Mouse (Mus musculus) spleen, postnatal 14 days (tissue): Measurements from ENCODE around the gene Zdhhc11.

Experiments
- DNase-seq, 2 experiments: peaks; one replicate each; pipeline ENCODE4 v3.0.0; 2021 to 2022; ENCODE audit warnings: low spot score in 2 of 2

Zdhhc11 gene

GRCm38 (mm10) chr13:73963551-73963950, at the start of gene Zdhhc11:
Gene Zdhhc11 (plus strand): TSS chr13:73963851.
- no peak for DNase-seq

- no peak for DNase-seq
These were observed 31.4 kb upstream of the Zdhhc11 start for GRCm38 (mm10) chr13:73932201-73932600.

GRCm38 (mm10) chr13:73936938-73937320, 26.7 kb upstream of the Zdhhc11 start:
- no peak for DNase-seq

- DNase-seq, result peak; percentile 89 to 93
These were observed 26.1 kb upstream of the Zdhhc11 start, which contains the start of the genes Trip13 and Brd9 for GRCm38 (mm10) chr13:73937321-73938176. Gene Trip13 (minus strand): TSS chr13:73937784. Gene Brd9 (plus strand): TSS chr13:73937811.

- no peak for DNase-seq
These were observed 25.5 kb upstream of the Zdhhc11 start for GRCm38 (mm10) chr13:73938177-73938560.

- DNase-seq, result no peak
These were observed 24.6 kb upstream of the Zdhhc11 start for GRCm38 (mm10) chr13:73939101-73939500.

GRCm38 (mm10) chr13:73944606-73945005, 19.0 kb upstream of the Zdhhc11 start:
- DNase-seq, result no peak

GRCm38 (mm10) chr13:73953551-73954130, 10.0 kb upstream of the Zdhhc11 start:
- DNase-seq, result no peak

GRCm38 (mm10) chr13:73954666-73955065, 9.0 kb upstream of the Zdhhc11 start:
- no peak for DNase-seq

- DNase-seq, result no peak
These were observed 8.1 kb upstream of the Zdhhc11 start for GRCm38 (mm10) chr13:73955531-73955930.

GRCm38 (mm10) chr13:73960117-73960652, 3.5 kb upstream of the Zdhhc11 start:
- DNase-seq, result no peak

- no peak for DNase-seq
These were observed 2.5 kb upstream of the Zdhhc11 start for GRCm38 (mm10) chr13:73961177-73961576.

GRCm38 (mm10) chr13:73970545-73971448, 7.1 kb downstream of the Zdhhc11 start:
- DNase-seq, result peak in 1 of 2 experiments; percentile 4

- DNase-seq, result no peak
These were observed 10.9 kb downstream of the Zdhhc11 start for GRCm38 (mm10) chr13:73974523-73974922.

GRCm38 (mm10) chr13:73976935-73977334, 13.3 kb downstream of the Zdhhc11 start:
- no peak for DNase-seq

GRCm38 (mm10) chr13:73990325-73990724, 26.7 kb downstream of the Zdhhc11 start:
- no peak for DNase-seq

- no peak for DNase-seq
These were observed 27.1 kb downstream of the Zdhhc11 start for GRCm38 (mm10) chr13:73990761-73991160.

GRCm38 (mm10) chr13:73991267-73991666, 27.6 kb downstream of the Zdhhc11 start:
- no peak for DNase-seq

- DNase-seq, result no peak
These were observed 32.8 kb downstream of the Zdhhc11 start for GRCm38 (mm10) chr13:73996456-73996855.

GRCm38 (mm10) chr13:74000519-74000918, 36.9 kb downstream of the Zdhhc11 start:
- no peak for DNase-seq

GRCm38 (mm10) chr13:74000961-74001360, 37.3 kb downstream of the Zdhhc11 start:
- DNase-seq, result no peak

GRCm38 (mm10) chr13:74001492-74001891, 37.8 kb downstream of the Zdhhc11 start:
- DNase-seq, result no peak
